Mouse (Mus musculus): ENCODE data around the gene Taok2.

DNA sequence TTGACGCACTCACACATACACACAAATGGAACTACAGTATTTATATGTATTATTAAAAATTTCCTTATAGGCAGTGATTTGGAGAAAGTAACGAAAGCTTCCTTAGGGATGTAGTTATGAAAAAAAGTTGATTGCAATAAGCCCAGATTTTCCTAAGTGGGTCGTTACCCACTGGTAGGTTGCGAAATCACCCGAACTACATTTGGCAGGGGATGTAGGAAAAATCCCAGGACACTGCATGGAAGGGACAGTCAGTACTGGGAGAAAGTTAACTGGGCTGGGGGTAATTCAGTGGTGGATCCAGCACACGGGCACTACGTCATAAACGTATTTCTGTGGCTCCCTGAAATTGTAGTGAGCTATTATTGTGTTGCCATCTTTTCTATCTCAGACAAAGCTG lies 68.0 kb downstream of the Taok2 start:
- TF ChIP-seq GATA1 (IDR thresholded peaks at IDR 0.05; ENCODE audit: low read length) (no peak), TAL1 (IDR thresholded peaks at IDR 0.05; ENCODE audit: low read length) (no peak)

Measured in erythroblast, embryonic 14.5 days (primary cell).